Mouse (Mus musculus) megakaryocyte, embryonic 14.5 days (primary cell): ENCODE measurements at regions not wholly inside any gene's neighbourhood (a gene's known extent, or its start where the extent isn't known, plus 50 kb on each side); places are given as distances from the start of the nearest gene placed in this dataset.

Experiments
- H3K27me3 ChIP-seq: replicated peaks from 2 replicates; pipeline ENCODE3; 2012; ENCODE audit warnings: inconsistent platforms
- H3K36me3 ChIP-seq: replicated peaks from 2 replicates; pipeline ENCODE3; 2012; ENCODE audit warnings: low read length, inconsistent platforms, mixed read lengths
- H3K4me1 ChIP-seq: 2 replicates; pipeline ENCODE4 v1.6.1; 2012; ENCODE audit warnings: inconsistent platforms
- H3K4me3 ChIP-seq: replicated peaks from 2 replicates; pipeline ENCODE3; 2012; ENCODE audit warnings: moderate library complexity, mild to moderate bottlenecking, inconsistent platforms
- H3K9me3 ChIP-seq: 2 replicates; pipeline ENCODE4 v1.6.1; 2012; ENCODE audit warnings: inconsistent platforms
- FLI1 ChIP-seq: IDR thresholded peaks from 2 replicates; pipeline ENCODE4 v1.6.1; 2012; ENCODE audit warnings: low read length, inconsistent platforms, mixed read lengths
- GATA1 ChIP-seq: IDR thresholded peaks from 3 replicates; pipeline ENCODE4 v1.6.1; 2012; ENCODE audit warnings: mixed read lengths, low read length, inconsistent platforms, borderline replicate concordance

GRCm38 (mm10) chr7:36531559-36531958 is 166.4 kb upstream of the Tshz3 start:
- Histone ChIP-seq H3K4me1 (no peaks in the 10 kb centered on the region), H3K9me3 (peaks cover 29% of the 10 kb centered on the region), H3K27me3 (no peaks in the 10 kb centered on the region), H3K4me3 (no peak overlapping the region), H3K36me3 (no peaks in the 10 kb centered on the region)
- TF ChIP-seq GATA1 = no peak
- TF ChIP-seq FLI1 = no peak

- TF ChIP-seq GATA1 (no peak), FLI1 (no peak)
- peaks cover 34% of the 10 kb centered on the region for H3K9me3 ChIP-seq
- H3K27me3 ChIP-seq = no peaks in the 10 kb centered on the region
- no peaks in the 10 kb centered on the region for H3K4me1 ChIP-seq
- H3K4me3 ChIP-seq = no peak overlapping the region
- H3K36me3 ChIP-seq = no peaks in the 10 kb centered on the region
Observed at GRCm38 (mm10) chr7:36538111-36538510, 159.8 kb upstream of the Tshz3 start.

- no peak overlapping the region for H3K4me3 ChIP-seq
- TF ChIP-seq FLI1 = no peak
- H3K4me1 ChIP-seq = no peaks in the 10 kb centered on the region
- H3K9me3 ChIP-seq = peaks cover 56% of the 10 kb centered on the region
- no peaks in the 10 kb centered on the region for H3K36me3 ChIP-seq
- no peaks in the 10 kb centered on the region for H3K27me3 ChIP-seq
Observed at GRCm38 (mm10) chr7:36548007-36548406, 149.9 kb upstream of the Tshz3 start.

- Histone ChIP-seq H3K9me3 (peaks cover 56% of the 10 kb centered on the region), H3K4me1 (no peaks in the 10 kb centered on the region), H3K36me3 (no peaks in the 10 kb centered on the region), H3K4me3 (no peak overlapping the region), H3K27me3 (no peaks in the 10 kb centered on the region)
- no peak for TF ChIP-seq FLI1
- TF ChIP-seq GATA1 = no peak
Observed at GRCm38 (mm10) chr7:36548440-36548839, 149.5 kb upstream of the Tshz3 start.

GRCm38 (mm10) chr7:36571061-36571460 is 126.9 kb upstream of the Tshz3 start:
- no peak overlapping the region for H3K4me3 ChIP-seq
- no peaks in the 10 kb centered on the region for H3K27me3 ChIP-seq
- TF ChIP-seq FLI1 (no peak), GATA1 (no peak)
- H3K9me3 ChIP-seq = peaks cover 16% of the 10 kb centered on the region; the same call in 1 of the 2 replicates
- H3K4me1 ChIP-seq = no peaks in the 10 kb centered on the region
- no peaks in the 10 kb centered on the region for H3K36me3 ChIP-seq

- Histone ChIP-seq H3K4me3 (no peak overlapping the region), H3K36me3 (no peaks in the 10 kb centered on the region), H3K4me1 (no peaks in the 10 kb centered on the region), H3K9me3 (peaks cover 5% of the 10 kb centered on the region; the same call in 1 of the 2 replicates), H3K27me3 (no peaks in the 10 kb centered on the region)
- TF ChIP-seq GATA1 = no peak
- TF ChIP-seq FLI1 = no peak
Observed at GRCm38 (mm10) chr7:36582074-36582473, 115.8 kb upstream of the Tshz3 start.

GRCm38 (mm10) chr7:36585014-36585413 is 112.9 kb upstream of the Tshz3 start:
- H3K9me3 ChIP-seq = peaks cover 17% of the 10 kb centered on the region
- no peaks in the 10 kb centered on the region for H3K27me3 ChIP-seq

GRCm38 (mm10) chr7:36591496-36591895 is 106.4 kb upstream of the Tshz3 start:
- Histone ChIP-seq H3K9me3 (peaks cover 34% of the 10 kb centered on the region), H3K4me1 (no peaks in the 10 kb centered on the region), H3K27me3 (no peaks in the 10 kb centered on the region), H3K36me3 (no peaks in the 10 kb centered on the region), H3K4me3 (no peak overlapping the region)
- no peak for TF ChIP-seq GATA1
- TF ChIP-seq FLI1 = no peak

More at GRCm38 (mm10) chr7:36585014-36585413, 112.9 kb upstream of the Tshz3 start:
- Histone ChIP-seq H3K4me3 (no peak overlapping the region), H3K4me1 (no peaks in the 10 kb centered on the region), H3K36me3 (no peaks in the 10 kb centered on the region)
- no peak for TF ChIP-seq GATA1
- TF ChIP-seq FLI1 = no peak

GRCm38 (mm10) chr7:36596630-36597301 is 101.2 kb upstream of the Tshz3 start:
- Histone ChIP-seq H3K4me1 (no peaks in the 10 kb centered on the region), H3K9me3 (peaks cover 47% of the 10 kb centered on the region), H3K36me3 (no peaks in the 10 kb centered on the region), H3K27me3 (no peaks in the 10 kb centered on the region), H3K4me3 (no peak overlapping the region)
- TF ChIP-seq GATA1 (no peak), FLI1 (no peak)

GRCm38 (mm10) chr7:36605026-36605698 is 92.8 kb upstream of the Tshz3 start:
- H3K27me3 ChIP-seq = no peaks in the 10 kb centered on the region
- no peak for TF ChIP-seq FLI1
- TF ChIP-seq GATA1 = no peak
- H3K4me3 ChIP-seq = no peak overlapping the region
- H3K9me3 ChIP-seq = peaks cover 26% of the 10 kb centered on the region
- no peaks in the 10 kb centered on the region for H3K4me1 ChIP-seq
- no peaks in the 10 kb centered on the region for H3K36me3 ChIP-seq
